Mouse (Mus musculus): ENCODE results near the gene Zfp983. TPM values are rescaled to one million over a fixed set of nuclear protein-coding genes. Genes with fewer than 3 reads are reported as not detected.

Gene Zfp983
- 19.0 TPM for polyA plus RNA-seq (2017; shearing (Covaris generic))

DNA sequence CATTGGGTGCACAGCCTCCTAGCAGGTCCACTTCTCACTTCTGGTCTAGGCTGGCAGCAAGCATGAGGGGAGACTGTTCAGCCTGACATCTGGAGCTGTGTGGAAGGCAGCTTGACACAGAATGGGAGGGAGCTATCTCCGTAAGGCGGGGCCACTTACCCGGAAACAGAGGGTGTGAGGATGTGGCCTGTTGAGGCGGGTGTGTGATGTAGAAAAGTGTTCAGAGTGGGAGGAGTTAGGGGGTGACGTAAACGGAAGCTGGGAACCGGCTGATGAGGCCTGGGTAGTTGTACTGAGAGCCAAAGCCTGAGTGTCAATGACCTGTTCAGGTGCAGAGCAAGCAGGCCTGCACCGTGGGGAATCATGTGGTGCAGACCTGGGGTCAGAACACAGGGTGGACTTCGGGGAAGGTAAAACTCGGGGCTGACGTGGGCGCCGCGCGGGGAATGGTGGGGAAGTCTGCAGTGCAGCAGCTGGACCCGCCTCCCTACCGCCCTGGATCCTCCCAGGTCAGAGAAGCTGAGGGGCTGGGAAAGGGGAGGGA lies at the start of gene Zfp983:
Gene Zfp983 (plus strand): TSS at position 261 of the 544 bp plus-strand sequence.

GRCm38 (mm10) chr17:21691560-21691959 lies 41.1 kb downstream of the Zfp983 start, which contains the start of gene Gm10226:
Gm10226 (plus strand) TSS chr17:21691860.

GRCm38 (mm10) chr17:21707343-21707996 lies 57.0 kb downstream of the Zfp983 start, which contains the start of gene Zfp760:
Zfp760 (plus strand) TSS chr17:21707741.

Other genes with a start within 250 kb of the Zfp983 start
- 11.7 TPM for gene Zfp54, start 227.4 kb upstream of the Zfp983 start, polyA plus RNA-seq (2017; shearing (Covaris generic))
- gene Zfp51, start 200.2 kb upstream of the Zfp983 start, polyA plus RNA-seq (2017; shearing (Covaris generic)) = 48.7 TPM
- gene Zfp53, start 161.6 kb upstream of the Zfp983 start, polyA plus RNA-seq (2017; shearing (Covaris generic)) = 65.0 TPM
- 26.1 TPM for gene Zfp52, start 115.1 kb upstream of the Zfp983 start, polyA plus RNA-seq (2017; shearing (Covaris generic))
- 4.9 TPM for gene Zfp948, start 83.6 kb upstream of the Zfp983 start, polyA plus RNA-seq (2017; shearing (Covaris generic))
- 26.2 TPM for gene Gm10226, start 41.2 kb downstream of the Zfp983 start, polyA plus RNA-seq (2017; shearing (Covaris generic))
- 7.6 TPM for gene Zfp760, start 57.1 kb downstream of the Zfp983 start, polyA plus RNA-seq (2017; shearing (Covaris generic))
- 1.4 TPM for gene Zfp229, start 80.2 kb downstream of the Zfp983 start, polyA plus RNA-seq (2017; shearing (Covaris generic))
- gene Zfp820, start 195.1 kb downstream of the Zfp983 start, polyA plus RNA-seq (2017; shearing (Covaris generic)) = 0.89 TPM